Mouse (Mus musculus) fat pad, adult 2 months (tissue): ENCODE data around the gene Grrp1.

Source experiments
- DNase-seq: peaks from one replicate; pipeline ENCODE4 v3.0.0-alpha.2; 2011; ENCODE audit warnings: low read depth, low spot score; ENCODE audit errors: extremely low read depth

Gene Grrp1

DNA sequence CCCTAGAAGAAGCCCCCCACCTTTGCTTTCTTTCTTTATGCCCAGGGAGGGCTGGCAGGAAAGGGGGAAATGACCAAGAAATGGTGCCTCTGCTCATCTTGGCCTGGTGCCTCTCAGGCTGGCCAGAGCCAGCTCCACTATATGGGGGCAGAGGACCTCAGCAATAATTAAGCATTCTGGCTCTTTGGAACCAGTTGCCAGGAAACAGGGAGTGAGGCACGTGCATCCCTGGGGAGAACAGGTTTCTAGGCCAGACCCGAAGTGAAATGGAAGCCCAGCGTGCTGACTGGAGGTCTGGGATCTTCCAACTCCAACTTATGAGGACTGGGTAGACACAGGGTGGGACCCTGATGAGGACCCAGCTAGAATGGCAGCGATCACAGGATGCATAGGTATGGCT lies 7.7 kb downstream of the Grrp1 start:
- DNase-seq: no peak

DNA sequence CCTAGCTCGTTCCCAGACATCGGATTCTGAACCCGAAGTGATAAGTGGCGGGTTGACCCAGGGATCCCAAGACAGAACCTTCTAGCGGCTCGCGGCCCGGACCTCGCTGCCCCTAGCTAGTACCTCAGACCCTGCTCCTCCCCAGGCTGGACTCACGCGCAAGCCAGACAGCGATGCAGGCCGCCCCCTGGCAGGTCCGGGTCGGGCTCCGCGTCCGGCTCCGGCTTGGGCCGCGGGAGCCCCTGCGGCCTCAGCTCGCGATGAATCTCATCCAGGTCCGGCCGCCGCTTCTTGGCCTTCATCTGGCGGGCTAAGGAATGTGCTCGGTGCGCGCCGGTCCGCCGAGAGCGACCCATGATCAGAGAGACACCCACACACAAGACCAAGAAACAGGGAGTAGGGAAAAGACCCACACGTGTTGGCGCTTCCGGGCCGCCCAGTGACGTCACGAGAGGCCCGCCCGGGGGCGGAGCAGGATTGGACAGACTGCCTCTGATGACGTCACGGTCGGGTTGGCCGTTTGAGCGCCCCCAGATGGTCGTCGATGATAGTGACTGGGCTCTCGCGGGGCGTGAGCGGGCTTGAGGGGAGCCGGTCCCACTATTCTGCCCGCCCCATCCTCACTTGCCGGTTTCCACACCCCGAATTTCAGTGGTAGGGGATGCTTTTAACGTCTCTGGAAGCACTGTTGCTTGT lies 8.6 kb downstream of the Grrp1 start, which contains the start of gene Zfp593:
Gene Zfp593 (minus strand): TSS at position 445 of the 696 bp plus-strand sequence.
- DNase-seq: peak; percentile 25

GRCm38 (mm10) chr4:134243516-134244250 lies 10.2 kb downstream of the Grrp1 start, which contains the start of gene E130218I03Rik:
Gene E130218I03Rik (plus strand): TSS chr4:134243662.
- no peak for DNase-seq

DNA sequence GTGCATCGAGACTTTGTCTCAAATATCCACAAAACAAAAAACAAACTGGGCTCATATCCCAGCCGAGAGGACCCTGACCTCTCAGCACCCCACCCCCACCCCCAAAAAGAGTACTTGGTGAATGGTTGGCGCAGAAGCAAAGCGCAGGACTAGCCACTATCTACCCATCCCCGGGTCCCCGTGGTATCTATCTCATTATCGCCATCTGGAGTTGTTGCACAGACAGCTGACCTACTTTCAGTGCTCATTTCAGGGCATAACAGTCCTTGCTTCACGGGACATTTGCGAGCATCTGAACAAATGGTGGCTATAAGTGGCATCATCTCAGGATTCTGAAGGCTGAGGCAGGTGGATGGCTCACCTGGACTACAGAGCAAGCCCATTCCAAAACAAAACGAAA lies 15.2 kb downstream of the Grrp1 start:
- no peak for DNase-seq

GRCm38 (mm10) chr4:134238279-134238651 lies 15.6 kb downstream of the Grrp1 start, which contains the start of gene Cnksr1:
Gene Cnksr1 (minus strand): TSS chr4:134238399.
- peak; percentile 68 for DNase-seq

DNA sequence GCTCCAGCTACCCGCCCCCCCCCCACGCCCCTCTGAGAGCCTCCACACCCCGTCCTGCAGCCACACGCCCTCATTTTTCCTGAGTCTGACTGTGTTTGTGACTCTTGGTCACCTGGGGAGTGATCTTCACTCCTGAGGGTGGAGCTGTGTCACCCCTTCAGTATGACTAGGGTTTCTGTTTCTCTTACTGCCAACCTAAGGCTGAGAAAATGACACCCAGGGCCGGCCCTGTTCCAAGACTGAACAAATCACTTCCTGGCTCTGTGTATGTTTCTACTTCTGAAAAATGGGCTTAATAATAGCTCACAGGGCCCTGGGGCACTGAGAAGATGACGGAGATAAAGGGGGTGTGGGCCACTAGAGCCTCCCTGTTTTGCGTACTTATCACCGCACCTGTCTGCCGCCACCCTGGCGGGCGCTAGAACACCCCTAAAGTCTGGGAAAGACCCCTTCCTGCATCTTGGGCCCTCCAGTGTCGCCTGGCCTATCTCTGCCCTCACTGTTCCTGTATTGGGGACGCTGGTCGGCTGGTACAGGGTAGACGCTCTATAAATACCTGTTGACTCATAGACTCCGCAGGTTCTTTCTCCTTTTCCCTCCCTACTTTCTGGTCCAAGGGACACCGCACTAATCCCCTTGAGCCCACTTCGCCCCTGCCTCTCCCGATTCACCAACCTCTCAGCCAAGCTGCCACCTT lies 16.2 kb downstream of the Grrp1 start:
- DNase-seq: no peak

- DNase-seq: no peak
Observed at GRCm38 (mm10) chr4:134234876-134235275, 19.0 kb downstream of the Grrp1 start.

DNA sequence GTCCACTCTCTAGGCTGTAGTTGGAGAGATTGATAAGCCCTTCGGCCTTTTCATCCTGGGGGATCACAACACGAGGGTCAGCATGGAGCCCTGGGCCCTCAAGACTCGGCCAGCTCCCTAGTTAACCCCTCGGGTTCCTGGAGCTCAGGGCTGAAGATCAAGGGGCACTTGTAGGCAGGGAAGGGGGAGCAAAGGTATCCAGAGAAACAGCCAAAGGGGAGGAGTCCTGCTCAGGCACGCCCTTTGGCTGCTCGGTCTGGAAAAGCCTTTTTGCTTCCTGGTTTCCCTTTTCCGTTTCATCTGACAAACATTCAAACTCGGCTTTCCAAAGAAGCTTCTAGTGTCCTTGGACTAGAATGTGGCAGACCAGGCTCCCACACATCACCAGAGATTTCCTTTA lies 23.5 kb downstream of the Grrp1 start:
- no peak for DNase-seq

GRCm38 (mm10) chr4:134227194-134227593 lies 26.7 kb downstream of the Grrp1 start, which contains the start of gene Catsper4:
Gene Catsper4 (minus strand): TSS chr4:134227383.
- DNase-seq: no peak

GRCm38 (mm10) chr4:134222793-134223600 lies 30.9 kb downstream of the Grrp1 start:
- DNase-seq: no peak

DNA sequence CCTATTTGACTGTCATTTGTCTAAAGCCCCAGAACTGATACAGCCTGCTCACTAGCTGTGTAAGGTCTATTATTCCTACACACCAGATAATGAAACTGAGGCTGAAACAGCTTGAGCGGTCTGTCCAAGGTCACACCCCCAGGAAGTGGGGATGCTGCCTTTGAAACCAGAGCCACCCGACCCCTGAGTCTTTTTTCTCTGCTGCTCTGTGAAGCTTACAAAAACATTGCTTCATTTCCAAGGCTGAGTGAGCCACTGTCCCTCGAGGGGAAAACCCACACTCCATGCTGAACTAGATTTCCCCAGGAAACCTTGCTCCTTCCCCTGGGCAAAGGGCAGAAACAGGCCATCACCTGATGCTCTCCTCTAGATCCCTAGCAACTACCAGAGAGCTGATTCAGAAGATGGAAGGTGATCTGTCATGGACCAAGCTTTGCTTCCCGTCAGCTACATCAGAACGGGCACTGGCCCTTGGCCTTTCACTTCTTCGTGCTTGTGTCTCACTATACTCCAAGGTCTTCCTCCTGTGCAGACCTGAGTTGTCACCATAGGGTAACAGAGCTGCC lies 47.3 kb downstream of the Grrp1 start:
- no peak for DNase-seq

DNA sequence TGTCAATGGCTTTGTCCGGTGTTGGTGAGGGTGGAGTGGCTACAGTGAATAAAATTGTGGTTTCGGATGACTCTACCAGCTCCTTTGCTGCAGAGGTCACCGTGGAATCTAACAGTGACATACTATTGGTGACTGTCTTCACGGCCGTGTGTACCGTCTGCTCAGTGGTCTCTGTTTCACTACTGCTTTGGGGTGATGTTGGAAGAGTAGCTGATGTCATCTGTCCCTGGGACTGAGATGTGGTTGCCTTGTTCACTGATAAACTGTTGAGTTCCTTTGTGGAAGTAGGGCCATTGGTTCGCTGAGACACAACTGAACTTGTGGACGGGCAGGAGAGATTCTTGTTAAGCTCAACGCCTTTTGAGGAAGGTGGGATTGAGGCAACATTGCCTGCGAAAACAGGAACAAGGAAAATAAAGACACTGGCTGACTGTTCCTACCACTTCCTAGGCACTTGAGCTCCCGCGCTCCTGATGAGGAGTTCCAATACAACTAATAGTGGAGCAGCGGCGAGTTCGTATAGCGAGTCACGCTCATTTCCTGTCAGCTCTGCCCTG lies 50.5 kb downstream of the Grrp1 start:
- DNase-seq: no peak

- DNase-seq: no peak
Observed at GRCm38 (mm10) chr4:134202904-134203303, 51.0 kb downstream of the Grrp1 start, which contains the start of gene Gm7534. Gene Gm7534 (minus strand): TSS chr4:134203004.
